Mouse (Mus musculus): ENCODE data around the gene Trim38.

GRCm38 (mm10) chr13:23753314-23754078 is 16.2 kb upstream of the Trim38 start:
- no peak for TF ChIP-seq EP300 (IDR thresholded peaks at IDR 0.05)
- no peak for TF ChIP-seq CTCF (IDR thresholded peaks at IDR 0.05)

Data from lung, postnatal 0 days (tissue).